Mouse (Mus musculus) CD4-positive helper T cell, adult 2 months (primary cell): ENCODE measurements around the gene Nup54.

ENCODE experiments used
- DNase-seq: peaks from one replicate; pipeline ENCODE4 v3.0.0-alpha.2; 2012; ENCODE audit warnings: low read depth, missing footprints, low spot score

Nup54 gene

DNA sequence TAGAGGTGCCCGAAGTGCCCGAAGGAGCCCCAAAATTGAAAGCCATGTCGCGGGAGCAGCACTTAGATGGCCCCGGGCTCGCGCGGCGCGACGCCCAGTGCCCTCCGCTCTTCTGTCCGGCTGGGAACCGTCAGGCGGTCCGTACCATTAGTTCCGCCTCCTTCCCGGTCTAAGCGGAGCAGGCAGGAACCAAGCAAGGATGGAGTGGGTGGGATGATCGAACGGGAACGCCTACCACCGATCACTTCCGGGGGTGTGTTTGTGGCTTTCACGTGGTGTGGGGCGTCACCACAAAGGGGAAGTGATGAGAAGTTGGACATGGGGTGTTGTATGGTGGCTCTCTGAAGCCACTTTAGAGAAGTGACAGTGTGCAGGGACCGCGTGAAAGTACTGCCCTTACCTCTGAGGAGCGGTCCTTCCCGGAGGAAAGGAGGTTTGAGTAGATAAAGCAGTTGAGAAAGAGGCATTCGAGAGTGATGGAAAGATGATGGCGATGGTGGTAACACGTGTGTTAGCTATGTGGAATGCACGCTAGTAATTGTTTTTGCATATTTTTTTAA is at the start of gene Nup54:
Nup54 (minus strand) TSS at position 195 of the 560 bp plus-strand sequence.
- DNase-seq: peak; percentile 96

DNA sequence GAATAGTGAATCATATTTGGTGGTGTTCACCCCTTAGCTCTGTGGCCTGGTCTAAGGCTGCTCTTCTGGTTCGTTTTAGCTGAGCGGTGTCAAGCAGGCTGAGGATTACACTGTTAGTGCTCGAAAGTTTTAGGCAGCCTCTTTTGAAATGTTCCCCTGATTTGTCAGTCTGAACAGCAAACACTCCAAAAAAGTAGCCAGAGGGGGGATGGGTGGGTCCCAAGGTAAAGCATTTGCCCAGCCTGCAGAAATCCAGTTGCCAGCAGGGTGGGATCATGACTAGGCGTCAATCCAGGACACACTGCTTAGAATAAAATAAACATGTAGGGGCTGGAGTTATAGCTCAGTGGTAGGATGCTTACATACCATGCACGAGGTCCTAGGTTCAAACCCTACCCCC is 37.8 kb upstream of the Nup54 start:
- DNase-seq: no peak

DNA sequence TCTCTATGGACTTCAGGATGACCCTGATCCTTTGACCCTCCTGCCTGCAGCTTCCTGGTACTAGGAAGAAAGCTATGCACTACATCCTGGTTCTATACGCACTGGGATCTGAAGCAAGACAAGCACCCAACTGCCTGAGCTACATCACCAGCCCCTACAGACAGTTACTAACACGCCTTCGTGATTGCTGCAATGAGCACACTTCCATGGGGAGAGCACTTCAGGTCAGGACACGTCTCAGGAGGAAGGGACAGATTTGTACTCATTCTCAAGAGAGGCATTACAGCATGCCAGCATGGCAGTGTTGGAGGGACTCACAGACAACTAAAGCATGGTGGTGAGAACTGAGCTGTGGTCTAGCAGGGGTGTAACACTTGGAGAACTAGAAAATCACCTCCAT is 36.5 kb upstream of the Nup54 start:
- DNase-seq: no peak

GRCm38 (mm10) chr5:92469201-92470130 is 34.4 kb upstream of the Nup54 start:
- no peak for DNase-seq

- no peak for DNase-seq
Measured at GRCm38 (mm10) chr5:92468234-92468633, 33.2 kb upstream of the Nup54 start.

- DNase-seq: no peak
Measured at GRCm38 (mm10) chr5:92467102-92467766, 32.2 kb upstream of the Nup54 start.

DNA sequence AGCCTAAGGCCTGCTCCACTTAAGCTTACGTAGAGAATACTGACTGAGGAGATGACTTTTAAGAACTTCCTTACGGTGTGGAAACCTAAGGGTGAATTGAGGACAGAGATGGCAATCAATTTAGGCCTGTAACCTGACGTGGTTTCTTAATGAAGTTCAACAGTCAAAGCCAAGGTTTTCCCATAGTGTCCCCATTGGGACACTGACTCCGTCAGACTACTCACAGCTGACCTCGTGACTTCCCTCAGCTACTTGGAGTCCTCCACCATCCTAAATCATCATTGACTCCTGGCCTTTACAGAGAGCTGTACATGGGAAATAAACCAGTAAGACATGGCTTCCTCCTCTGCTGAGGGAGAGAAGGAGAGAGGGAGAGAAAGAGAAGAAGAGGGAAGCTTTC is 30.5 kb upstream of the Nup54 start:
- DNase-seq: no peak

GRCm38 (mm10) chr5:92461321-92461720 is 26.3 kb upstream of the Nup54 start:
- DNase-seq: peak; percentile 61

DNA sequence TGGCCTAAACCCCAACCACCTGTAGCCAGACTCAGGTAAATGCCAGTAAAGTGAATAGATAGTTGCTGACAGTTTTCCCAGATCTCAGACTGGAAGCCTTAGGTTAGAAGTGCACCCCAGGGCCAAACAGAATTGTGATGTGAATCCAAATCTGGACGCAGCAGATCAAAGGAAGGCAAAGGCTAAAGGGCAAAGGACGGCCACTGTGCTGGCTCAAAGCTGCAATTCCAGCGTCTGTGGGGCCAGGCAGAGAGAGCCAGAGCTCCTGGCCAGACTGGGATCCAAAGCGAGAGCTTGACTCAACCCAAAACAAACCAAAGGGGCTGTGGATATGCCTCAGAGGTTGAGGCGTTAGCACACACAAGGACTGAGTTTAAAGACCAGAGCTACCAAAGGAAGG is 23.7 kb upstream of the Nup54 start:
- DNase-seq: no peak

DNA sequence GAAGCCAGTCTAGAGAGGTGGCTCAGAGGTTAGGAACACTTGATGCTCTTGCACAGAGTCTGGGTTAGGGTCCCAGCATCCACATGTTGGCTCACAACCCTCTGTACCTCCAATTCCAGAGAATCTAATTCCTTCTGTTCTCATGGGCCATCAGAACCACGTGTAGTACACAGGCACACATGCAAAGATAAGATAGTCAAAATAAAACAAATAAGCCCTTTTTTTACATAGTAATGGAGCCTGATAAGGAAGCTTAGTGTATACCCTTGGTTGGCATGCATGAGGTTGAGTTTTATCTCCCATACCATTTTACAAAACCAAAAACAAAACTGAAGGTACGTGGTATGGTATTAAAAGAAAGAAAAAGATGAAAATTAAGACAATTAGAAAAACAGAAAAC is 22.4 kb upstream of the Nup54 start:
- no peak for DNase-seq

DNA sequence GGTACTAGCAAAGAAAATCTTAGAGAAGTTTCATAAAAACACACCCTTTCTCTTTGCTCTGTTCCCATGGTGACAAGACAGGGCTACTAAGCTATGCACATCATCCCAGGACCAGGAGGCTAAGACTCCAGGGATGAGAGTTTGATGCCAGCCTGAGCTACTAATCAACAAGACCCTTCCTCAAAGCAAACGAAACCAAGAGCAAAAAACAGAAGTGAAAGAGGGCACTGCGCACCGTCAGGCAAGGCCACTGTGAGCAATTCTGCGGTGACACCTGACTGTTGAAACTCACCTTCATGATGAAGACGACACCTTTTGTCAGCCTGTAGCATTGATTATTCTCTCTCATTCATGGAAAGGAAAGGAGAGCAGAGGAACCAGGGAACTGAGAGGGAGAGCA is 17.9 kb upstream of the Nup54 start:
- no peak for DNase-seq

DNA sequence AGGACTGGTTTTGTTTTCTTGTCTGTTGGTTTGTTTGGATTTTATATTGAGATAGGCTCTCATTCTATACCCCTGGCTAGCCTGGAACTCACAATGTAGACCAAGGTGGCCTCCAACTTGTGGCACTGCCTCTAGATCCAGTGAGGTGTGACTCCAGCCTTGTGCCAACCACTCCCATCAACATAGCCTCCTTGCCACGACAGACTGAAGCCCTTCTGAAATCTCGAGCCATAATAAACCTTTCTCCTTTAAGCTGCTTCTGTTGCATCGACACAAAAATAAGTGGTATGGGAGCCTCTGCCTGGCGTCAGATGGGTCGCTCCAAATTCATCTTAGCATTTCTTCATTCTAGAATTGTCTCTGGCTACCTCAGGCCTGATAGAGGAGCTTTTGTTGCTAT is 11.7 kb upstream of the Nup54 start:
- no peak for DNase-seq

DNA sequence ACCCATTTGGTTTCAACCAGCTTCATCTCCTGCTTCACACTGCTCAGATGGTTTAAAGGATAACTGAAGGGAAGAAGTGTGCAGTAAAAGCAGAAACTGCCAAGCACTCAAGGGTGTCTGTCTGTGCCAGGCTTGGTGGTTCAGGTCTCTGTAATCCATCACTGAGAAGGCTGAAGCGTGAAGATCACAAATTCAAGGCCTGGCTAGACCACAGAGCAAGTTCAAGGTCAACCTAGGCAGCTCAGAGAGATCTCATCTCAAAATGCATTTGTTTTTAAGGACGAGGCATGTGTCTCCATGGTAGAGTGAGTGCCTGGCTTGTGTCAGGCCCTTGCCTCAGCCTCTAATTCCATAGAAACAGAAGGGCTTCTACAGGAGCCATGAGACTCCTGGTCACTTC is 10.0 kb upstream of the Nup54 start:
- DNase-seq: no peak

- no peak for DNase-seq
Measured at GRCm38 (mm10) chr5:92442914-92443313, 7.9 kb upstream of the Nup54 start.

- DNase-seq: no peak
Measured at GRCm38 (mm10) chr5:92441494-92441893, 6.5 kb upstream of the Nup54 start.

DNA sequence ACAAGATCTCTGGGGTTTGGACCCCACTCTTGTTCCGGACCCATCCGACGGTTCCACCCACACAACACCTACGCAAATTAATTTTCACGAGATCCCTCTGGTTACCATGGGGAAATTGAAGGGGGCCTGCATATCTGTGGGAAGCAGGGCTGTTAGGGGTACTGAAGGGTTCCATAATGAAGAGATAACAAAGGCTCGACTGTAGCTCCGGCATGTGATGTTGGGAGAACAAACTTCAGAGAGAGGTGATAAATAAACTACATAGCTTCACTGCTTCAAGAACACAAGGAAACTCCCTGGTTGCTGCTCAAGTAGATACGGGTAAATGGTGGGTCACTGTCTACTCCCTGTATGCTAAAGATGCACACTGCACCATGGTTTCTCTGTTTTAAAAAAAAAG is 3.5 kb upstream of the Nup54 start:
- DNase-seq: no peak

DNA sequence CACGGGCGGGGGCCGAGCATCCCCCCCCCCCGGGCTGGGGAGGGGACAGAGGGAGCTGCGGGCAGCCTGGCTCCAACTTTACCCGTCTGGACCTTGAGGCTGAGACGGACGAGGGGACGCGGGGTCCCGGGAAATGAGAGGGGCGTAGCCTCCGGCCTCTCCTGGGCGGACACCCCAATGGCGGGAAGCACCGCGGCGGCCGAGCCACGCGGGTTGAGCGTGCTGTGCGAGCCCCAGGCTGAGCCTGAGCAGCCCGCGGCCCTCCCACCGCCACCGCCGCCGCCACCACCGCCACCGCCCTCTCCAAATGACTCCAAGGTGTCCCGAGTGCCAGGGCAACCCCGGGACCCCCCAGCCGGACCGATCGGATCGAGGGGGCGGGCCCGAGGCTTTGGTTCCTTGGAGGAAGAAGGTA is 441 bp downstream of the Nup54 start:
- DNase-seq: no peak

GRCm38 (mm10) chr5:92434070-92434469 is 949 bp downstream of the Nup54 start:
- DNase-seq: peak; percentile 4

- DNase-seq: no peak
Measured at GRCm38 (mm10) chr5:92431611-92432010, 3.4 kb downstream of the Nup54 start.

DNA sequence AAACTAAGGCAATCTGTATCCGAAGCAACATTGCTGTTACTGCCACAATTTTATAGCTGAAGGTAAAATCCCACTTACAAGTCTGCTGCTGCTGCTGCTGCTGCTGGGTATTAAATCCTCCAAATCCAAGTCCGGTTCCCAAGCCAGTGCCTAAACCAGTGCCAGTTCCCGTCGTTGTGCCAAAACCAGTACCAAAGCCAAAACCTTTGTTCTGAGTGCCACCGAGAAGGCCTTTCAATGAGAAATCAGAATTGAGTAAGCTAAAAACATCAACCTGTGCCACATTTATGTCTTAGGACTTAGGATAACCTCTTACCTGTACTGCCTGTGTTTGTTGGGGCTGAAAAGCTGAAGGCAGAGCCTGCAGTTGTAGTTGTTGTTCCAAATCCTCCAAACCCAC is 4.3 kb downstream of the Nup54 start:
- no peak for DNase-seq

DNA sequence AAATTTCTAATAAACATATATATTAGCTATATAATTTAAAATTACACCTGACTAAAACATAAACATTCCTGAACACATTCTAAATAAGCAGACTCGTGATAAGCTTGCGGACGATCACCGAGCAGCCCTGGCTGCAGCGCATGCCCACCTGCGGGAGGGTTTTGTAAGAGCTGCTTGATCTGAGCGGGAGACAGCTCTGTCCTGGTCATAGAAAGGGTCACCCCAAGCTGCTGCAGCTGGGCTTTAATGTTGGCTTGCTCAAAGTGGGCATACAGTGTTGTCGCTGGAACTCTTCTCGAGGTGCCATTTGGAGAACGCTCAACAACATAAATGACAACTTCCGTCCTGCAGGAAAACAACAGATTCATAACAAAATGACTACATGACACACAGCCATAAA is 10.9 kb downstream of the Nup54 start:
- DNase-seq: no peak

DNA sequence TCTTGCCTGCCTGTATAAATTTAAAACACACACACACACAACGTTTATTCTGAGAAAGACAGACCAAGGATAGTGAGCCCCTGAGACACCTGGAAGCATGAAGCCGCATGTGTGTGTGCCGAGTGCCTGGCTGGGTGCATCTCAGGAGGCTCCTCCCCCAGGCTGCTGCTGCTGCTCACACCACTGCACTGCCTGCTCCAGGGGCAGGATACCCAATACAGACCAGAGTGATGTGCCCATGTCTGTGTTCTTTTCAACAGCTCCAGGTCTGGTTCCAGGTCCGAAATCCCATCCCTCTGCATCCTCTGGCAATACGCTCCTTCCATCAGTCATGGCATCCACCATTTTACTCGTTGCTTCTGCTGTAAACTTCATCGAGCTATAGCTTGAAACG is 21.0 kb downstream of the Nup54 start:
- DNase-seq: no peak
